Mouse (Mus musculus) neural tube, embryonic 12.5 days (tissue): ENCODE data around the gene Axin2. TPM values are rescaled to one million over a fixed set of nuclear protein-coding genes. Genes with fewer than 3 reads are reported as not detected.

Source experiments
- ATAC-seq: fragments of 200-750 bp; cut with Nextera tagmentation; 2 replicates; pipeline ENCODE4 v1.8.0; 2017; ENCODE audit warnings: low read depth, mild to moderate bottlenecking, moderate TSS enrichment, moderate library complexity; ENCODE audit not compliant: low FRiP score
- H3K27ac ChIP-seq: fragments of 300-500 bp; sonication (generic); 2 replicates; pipeline ENCODE4 v1.5.1; 2016
- H3K27me3 ChIP-seq: fragments of 300-500 bp; sonication (generic); replicated peaks from 2 replicates; pipeline ENCODE4 v1.6.1; 2016; ENCODE audit warnings: mild to moderate bottlenecking
- H3K36me3 ChIP-seq: fragments of 300-500 bp; sonication (generic); 2 replicates; pipeline ENCODE4 v1.6.1; 2016; ENCODE audit warnings: mild to moderate bottlenecking
- H3K4me1 ChIP-seq: fragments of 300-500 bp; sonication (generic); 2 replicates; pipeline ENCODE4 v1.6.1; 2016
- H3K4me2 ChIP-seq: fragments of 300-500 bp; sonication (generic); replicated peaks from 2 replicates; pipeline ENCODE4 v1.6.1; 2016; ENCODE audit warnings: mild to moderate bottlenecking
- H3K4me3 ChIP-seq: fragments of 300-500 bp; sonication (generic); 2 replicates; pipeline ENCODE4 v1.5.1; 2016
- H3K9ac ChIP-seq: fragments of 300-500 bp; sonication (generic); 2 replicates; pipeline ENCODE4 v1.6.1; 2016; ENCODE audit warnings: mild to moderate bottlenecking
- H3K9me3 ChIP-seq: fragments of 300-500 bp; sonication (generic); 2 replicates; pipeline ENCODE4 v1.6.1; 2016; ENCODE audit warnings: mild to moderate bottlenecking
- WGBS: fragments of 180-500 bp; shearing (Covaris S2); methylation state at CpG from one replicate; pipeline ENCODE4 v1.1.7; 2016; 5-methylcytosine and 5-hydroxymethylcytosine counted together
- polyA plus RNA-seq: library from polyadenylated mRNA; unstranded; fragments of >200 nt; fragmentation: Nextera tagmentation; extraction: Ambion mirVana; gene quantifications from 2 replicates; pipeline ENCODE4 v1.2.1, GENCODE M21; 2016

Axin2 gene
- polyA plus RNA-seq, 1 experiment from 2014 or later = 15.4 TPM

DNA sequence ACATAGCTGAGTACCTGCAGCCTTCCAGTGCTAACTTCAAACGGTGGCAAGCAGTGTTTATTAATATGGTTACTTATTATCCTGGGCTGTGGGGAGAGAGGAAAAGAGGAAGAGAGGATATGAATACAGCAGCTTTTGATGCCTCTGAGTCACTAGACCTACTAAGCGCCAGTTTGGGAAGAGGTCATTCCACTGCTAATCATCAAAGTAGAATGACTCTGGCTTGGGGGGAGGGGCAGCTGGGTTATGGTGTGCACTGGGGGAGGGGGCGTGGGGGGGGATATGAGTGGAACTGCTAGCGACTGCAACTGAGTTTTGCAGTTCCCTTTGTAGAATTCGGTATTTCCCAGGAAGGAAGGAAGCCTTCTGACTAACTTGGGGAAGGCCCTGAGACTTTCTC is 4.2 kb downstream of the Axin2 start:
- H3K4me1 ChIP-seq = peaks cover 73% of the 10 kb centered on the region
- H3K9me3 ChIP-seq = no peaks in the 10 kb centered on the region
- H3K27ac ChIP-seq = no peak overlapping the region
- peak overlapping the region; percentile 94 for H3K4me3 ChIP-seq
- H3K27me3 ChIP-seq = no peaks in the 10 kb centered on the region
- WGBS = 2% methylated on average over 5 of the region's 5 CpGs
- no peaks in the 10 kb centered on the region; the same call in 1 of the 2 replicates for H3K36me3 ChIP-seq
- ATAC-seq = no peak
- H3K4me2 ChIP-seq = peak overlapping the region; percentile 93
- peak overlapping the region; percentile 91 for H3K9ac ChIP-seq

DNA sequence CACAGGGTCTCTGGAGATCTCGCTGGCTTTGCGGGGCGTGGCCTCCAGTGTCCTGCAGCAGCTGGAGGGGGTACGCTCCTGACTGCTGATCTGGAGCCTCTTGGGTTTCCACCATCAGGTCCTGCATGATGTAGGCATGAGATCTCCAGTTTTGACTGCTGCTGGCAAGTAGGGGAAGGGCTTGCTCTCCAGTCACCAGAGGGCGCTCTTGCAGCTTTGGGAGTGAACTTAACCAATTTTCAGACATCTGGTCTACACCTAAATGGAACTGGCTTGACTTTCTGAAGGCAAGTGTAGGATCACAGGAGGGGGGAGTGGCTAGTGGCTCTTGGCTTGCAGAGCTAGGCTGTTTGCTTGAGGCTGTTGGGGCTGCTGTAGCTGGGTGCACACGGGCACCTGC is 5.1 kb downstream of the Axin2 start:
- H3K4me1 ChIP-seq = peaks cover 82% of the 10 kb centered on the region
- H3K27me3 ChIP-seq = no peaks in the 10 kb centered on the region
- no peaks in the 10 kb centered on the region; the same call in 1 of the 2 replicates for H3K36me3 ChIP-seq
- peak overlapping the region; percentile 93 for H3K4me2 ChIP-seq
- no peak for ATAC-seq
- H3K4me3 ChIP-seq = peak overlapping the region; percentile 94
- no peaks in the 10 kb centered on the region for H3K9me3 ChIP-seq
- WGBS = 10% methylated on average over 6 of the region's 6 CpGs
- no peak overlapping the region for H3K27ac ChIP-seq
- 0 out of 2 replicates have a peak overlapping the region, but pooled peaks have one; percentile 53 for H3K9ac ChIP-seq

DNA sequence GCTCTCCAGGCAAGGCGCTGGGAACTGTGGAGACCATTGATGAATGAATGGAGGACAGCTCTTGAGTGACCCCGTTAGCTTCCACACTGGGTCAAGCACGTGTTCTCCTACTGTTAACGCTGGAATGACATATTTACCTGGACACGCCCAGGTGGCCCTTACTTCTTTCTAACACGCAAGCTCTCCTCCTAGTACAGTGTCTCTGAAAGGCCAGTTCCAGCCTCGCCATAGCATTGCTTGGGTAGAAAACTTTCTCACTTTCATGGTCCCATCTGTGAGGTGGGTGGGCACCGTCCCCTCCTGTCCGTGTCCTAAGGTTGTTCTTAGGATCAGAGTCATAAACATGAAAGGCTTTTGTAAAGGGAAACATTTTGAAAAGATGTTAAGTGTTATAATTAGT is 5.7 kb downstream of the Axin2 start:
- no peak overlapping the region for H3K27ac ChIP-seq
- 42% methylated on average over 9 of the region's 9 CpGs for WGBS

DNA sequence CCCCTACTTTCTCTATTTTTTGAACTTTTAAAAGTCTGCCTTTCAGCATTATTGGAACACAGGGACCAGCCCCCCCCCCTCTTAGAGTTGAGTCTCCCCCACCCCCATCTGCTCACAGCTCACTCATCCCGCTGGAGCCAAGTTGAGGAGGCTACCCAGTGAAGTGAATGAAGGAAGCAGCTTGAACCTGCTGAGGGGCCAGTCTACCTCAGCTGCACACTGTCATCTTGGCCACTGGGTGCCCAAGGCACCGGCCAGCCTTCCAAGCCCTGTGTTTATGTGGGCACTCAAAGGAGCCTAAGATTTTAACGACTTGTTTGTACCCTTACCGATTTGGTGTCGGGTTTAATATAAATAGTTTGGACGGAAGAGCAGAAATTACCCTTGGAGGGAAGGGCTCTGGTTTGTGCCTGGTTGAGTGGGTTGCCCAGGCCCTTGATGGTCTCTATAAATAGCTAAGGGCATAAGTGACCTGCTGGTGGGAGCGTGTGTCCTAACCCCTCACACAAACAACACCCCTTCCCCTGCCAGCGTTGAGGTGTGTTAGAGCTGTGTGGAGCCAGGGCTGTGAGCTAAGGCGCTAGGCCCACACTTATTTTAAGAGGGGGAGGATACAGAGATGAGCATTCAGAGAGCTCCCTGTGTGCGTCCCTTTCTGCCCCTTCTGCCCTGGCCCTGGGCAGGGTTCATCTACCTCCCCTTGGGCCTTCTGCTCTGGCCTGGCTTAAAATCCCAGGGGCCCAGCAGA is 6.4 kb downstream of the Axin2 start:
- no peak for ATAC-seq
- Histone ChIP-seq H3K36me3 (peaks cover 7% of the 10 kb centered on the region), H3K9me3 (no peaks in the 10 kb centered on the region), H3K27ac (no peak overlapping the region), H3K4me2 (peak overlapping the region; percentile 93), H3K4me1 (peaks cover 95% of the 10 kb centered on the region), H3K4me3 (peak overlapping the region; percentile 21), H3K27me3 (no peaks in the 10 kb centered on the region), H3K9ac (peak overlapping the region; percentile 14)
- 37% methylated on average over 10 of the region's 10 CpGs for WGBS

More for the DNA sequence above, 5.7 kb downstream of the Axin2 start:
- H3K4me3 ChIP-seq = peak overlapping the region; percentile 94
- H3K27me3 ChIP-seq = no peaks in the 10 kb centered on the region
- no peak overlapping the region for H3K9ac ChIP-seq
- H3K36me3 ChIP-seq = peaks cover under 1% of the 10 kb centered on the region
- H3K4me2 ChIP-seq = peak overlapping the region; percentile 93
- ATAC-seq = no peak
- peaks cover 88% of the 10 kb centered on the region for H3K4me1 ChIP-seq
- no peaks in the 10 kb centered on the region for H3K9me3 ChIP-seq

DNA sequence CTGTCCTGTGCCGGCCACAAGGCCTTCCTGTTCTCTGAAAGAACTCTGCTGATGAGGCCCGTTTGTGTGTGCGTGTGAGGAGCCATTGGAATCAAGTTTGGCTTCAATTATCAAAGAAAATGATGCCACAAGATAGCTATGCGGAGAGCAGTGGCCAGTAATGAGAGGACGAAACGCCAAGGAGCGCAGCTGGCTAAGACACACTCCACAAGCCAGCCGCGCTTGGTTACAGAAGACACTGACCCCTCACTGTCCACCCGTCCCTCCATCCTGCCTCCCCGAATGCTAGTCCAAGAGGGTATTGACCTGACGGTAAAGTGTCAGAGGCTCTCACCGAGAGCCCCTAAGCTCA is 6.9 kb downstream of the Axin2 start:
- peaks cover 12% of the 10 kb centered on the region for H3K36me3 ChIP-seq
- no peaks in the 10 kb centered on the region for H3K27me3 ChIP-seq
- H3K4me1 ChIP-seq = peaks cover 93% of the 10 kb centered on the region
- peak overlapping the region; percentile 93 for H3K4me2 ChIP-seq
- peak overlapping the region; percentile 33; the same call in 1 of the 2 replicates for H3K9ac ChIP-seq
- H3K27ac ChIP-seq = no peak overlapping the region
- H3K4me3 ChIP-seq = peak overlapping the region; percentile 21
- no peaks in the 10 kb centered on the region for H3K9me3 ChIP-seq
- no peak for ATAC-seq
- WGBS = 20% methylated on average over 13 of the region's 13 CpGs

DNA sequence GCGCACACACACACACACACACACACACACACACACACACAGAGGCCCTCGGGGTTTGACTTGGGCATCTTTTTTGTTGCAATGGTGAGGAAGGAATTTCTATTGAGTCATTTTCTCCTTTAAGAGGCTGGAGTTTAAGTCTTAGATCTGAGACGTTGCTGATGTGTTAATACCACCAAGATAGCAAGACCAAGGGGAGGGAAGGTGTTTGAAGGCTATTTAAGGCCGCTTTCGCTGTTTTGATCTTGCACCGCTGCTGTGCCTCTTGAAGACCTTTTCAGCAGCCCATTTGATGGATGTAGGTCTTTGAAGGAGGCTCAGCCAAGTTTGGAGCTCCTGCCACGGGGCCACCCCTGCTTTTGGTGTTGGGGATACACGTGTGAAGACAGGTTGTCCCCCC is 7.9 kb downstream of the Axin2 start:
- Histone ChIP-seq H3K4me1 (peaks cover 84% of the 10 kb centered on the region), H3K36me3 (peaks cover 21% of the 10 kb centered on the region), H3K27me3 (no peaks in the 10 kb centered on the region), H3K4me3 (no peak overlapping the region), H3K4me2 (peak overlapping the region; percentile 93), H3K27ac (no peak overlapping the region), H3K9ac (peak overlapping the region; percentile 33; the same call in 1 of the 2 replicates), H3K9me3 (no peaks in the 10 kb centered on the region)
- ATAC-seq = no peak
- WGBS = 20% methylated on average over 8 of the region's 8 CpGs

DNA sequence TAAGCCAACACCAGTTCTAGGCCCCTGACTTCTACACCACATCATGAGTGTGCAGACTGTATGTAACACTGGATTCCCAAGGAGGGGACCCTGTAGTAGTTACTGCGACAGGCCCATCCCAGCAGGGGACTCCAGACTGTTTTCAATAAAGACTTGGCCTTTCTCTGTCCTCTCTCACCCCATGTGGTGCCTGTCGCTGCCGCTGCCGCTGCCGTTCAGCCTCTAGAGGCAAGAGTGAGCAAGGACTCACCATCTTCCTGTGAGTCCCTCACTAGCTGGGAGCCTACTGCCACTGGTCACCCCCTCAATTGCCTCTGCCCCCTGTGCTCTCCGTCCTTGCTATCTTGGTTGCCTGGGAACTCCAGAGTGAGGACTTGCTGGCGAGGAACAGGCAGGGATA is 8.6 kb downstream of the Axin2 start:
- 10% methylated on average over 7 of the region's 7 CpGs for WGBS
- no peak for ATAC-seq
- no peaks in the 10 kb centered on the region for H3K9me3 ChIP-seq
- H3K4me1 ChIP-seq = peaks cover 78% of the 10 kb centered on the region
- H3K4me2 ChIP-seq = peak overlapping the region; percentile 93
- no peak overlapping the region for H3K4me3 ChIP-seq
- H3K27me3 ChIP-seq = no peaks in the 10 kb centered on the region
- H3K9ac ChIP-seq = peak overlapping the region; percentile 21; the same call in 1 of the 2 replicates
- peaks cover 28% of the 10 kb centered on the region for H3K36me3 ChIP-seq
- no peak overlapping the region for H3K27ac ChIP-seq

DNA sequence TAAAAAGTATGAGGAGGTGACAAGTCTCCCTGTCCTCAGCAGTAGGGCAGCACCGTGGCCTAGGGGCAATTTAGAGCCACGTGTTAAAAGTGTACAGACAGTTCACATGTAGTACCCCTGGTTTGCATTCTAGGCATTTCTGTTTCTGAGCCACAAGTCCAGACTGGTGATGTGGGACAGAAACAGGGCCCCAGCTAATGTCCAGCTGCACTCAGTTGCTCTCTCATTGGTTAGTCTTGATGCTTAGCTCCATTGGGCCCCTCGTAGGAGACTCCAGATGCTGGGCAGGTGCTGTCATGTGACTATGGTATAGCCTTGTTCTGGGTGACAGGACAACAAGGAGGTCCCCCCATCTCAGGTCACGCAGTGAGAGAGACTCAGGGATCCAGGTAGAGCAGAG is 9.0 kb downstream of the Axin2 start:
- Histone ChIP-seq H3K27me3 (no peaks in the 10 kb centered on the region), H3K36me3 (peaks cover 32% of the 10 kb centered on the region), H3K4me3 (no peak overlapping the region), H3K4me2 (peak overlapping the region; percentile 93), H3K9ac (0 out of 2 replicates have a peak overlapping the region, but pooled peaks have one; percentile 21), H3K9me3 (no peaks in the 10 kb centered on the region), H3K27ac (no peak overlapping the region), H3K4me1 (peaks cover 78% of the 10 kb centered on the region)
- 30% methylated on average over 4 of the region's 4 CpGs for WGBS
- no peak for ATAC-seq

DNA sequence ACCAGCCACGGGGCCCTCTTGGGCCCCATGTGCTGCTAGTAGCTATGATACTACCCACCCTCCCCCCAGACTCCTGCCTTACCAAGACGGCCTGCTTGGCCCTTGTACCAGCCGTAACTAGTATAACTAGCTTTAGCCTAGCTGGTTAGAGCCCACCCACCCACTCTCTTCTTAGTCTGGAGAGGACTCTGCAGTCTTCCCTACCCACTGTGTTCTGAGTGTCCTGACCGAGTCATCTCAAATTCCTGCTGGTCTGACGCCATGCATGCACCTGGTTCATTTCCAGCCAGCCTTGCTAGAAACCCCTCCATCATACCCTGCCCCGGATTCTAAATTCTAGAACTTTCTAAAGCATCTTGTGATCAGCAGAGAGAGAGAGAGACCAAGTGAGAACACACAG is 9.6 kb downstream of the Axin2 start:
- Histone ChIP-seq H3K4me2 (peak overlapping the region; percentile 93), H3K4me1 (peaks cover 78% of the 10 kb centered on the region), H3K4me3 (no peak overlapping the region; the same call in 1 of the 2 replicates), H3K36me3 (peaks cover 33% of the 10 kb centered on the region), H3K27me3 (no peaks in the 10 kb centered on the region), H3K9ac (no peak overlapping the region; the same call in 1 of the 2 replicates), H3K9me3 (no peaks in the 10 kb centered on the region), H3K27ac (peak overlapping the region; percentile 46; the same call in 1 of the 2 replicates)
- no peak for ATAC-seq
- 59% methylated on average over 6 of the region's 6 CpGs for WGBS

DNA sequence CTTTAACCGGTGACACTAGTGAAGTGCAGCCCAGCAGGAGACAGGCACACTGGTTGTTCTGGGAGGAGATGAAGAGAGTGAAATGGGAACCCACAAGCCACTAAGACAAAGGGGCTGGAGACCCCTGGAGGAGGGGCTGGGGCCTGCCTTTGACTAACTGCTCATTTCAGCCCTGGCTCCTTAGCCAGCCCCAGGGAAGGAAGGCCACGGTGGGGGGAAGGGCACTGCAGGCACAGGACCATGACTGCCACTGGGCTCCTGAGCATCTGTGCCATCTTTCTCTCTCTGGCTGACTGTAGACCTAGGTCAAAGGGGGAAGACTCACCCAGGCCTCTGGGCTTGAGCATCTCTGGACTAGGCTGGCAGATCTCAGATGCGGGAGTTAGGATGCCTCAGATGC is 10.5 kb downstream of the Axin2 start:
- peaks cover 33% of the 10 kb centered on the region for H3K36me3 ChIP-seq
- WGBS = 23% methylated on average over 3 of the region's 3 CpGs

DNA sequence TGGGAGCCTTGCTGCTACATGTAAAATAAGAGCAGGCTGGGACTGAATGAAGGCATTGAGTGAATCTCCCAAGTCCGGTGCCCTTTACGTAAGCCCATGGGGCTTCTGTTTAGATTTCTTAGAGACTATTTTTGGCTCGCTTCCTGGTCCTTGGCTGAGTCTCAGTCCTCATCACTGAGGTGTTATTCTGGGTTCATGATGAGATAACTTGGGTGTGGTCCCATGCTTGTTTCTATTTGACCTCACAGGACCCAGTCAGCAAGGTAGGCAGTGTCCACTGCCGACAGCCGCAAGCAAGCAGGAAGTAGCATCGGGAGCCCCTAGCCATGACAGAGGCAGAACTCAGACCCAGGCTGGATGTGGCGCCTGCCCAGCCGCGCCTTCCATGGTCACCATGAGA is 13.7 kb downstream of the Axin2 start:
- H3K27ac ChIP-seq = no peak overlapping the region
- H3K27me3 ChIP-seq = no peaks in the 10 kb centered on the region
- no peak overlapping the region for H3K4me2 ChIP-seq
- no peaks in the 10 kb centered on the region for H3K9me3 ChIP-seq
- H3K4me1 ChIP-seq = peaks cover 66% of the 10 kb centered on the region
- no peak for ATAC-seq
- H3K4me3 ChIP-seq = no peak overlapping the region
- no peak overlapping the region for H3K9ac ChIP-seq
- WGBS = 75% methylated on average over 9 of the region's 9 CpGs
- H3K36me3 ChIP-seq = peaks cover 51% of the 10 kb centered on the region

More for the DNA sequence above, 10.5 kb downstream of the Axin2 start:
- Histone ChIP-seq H3K4me2 (peak overlapping the region; percentile 93), H3K4me1 (peaks cover 78% of the 10 kb centered on the region), H3K4me3 (no peak overlapping the region), H3K9me3 (no peaks in the 10 kb centered on the region), H3K27ac (peak overlapping the region; percentile 46), H3K9ac (peak overlapping the region; percentile 9; the same call in 1 of the 2 replicates), H3K27me3 (no peaks in the 10 kb centered on the region)
- peak; percentile 62 for ATAC-seq

DNA sequence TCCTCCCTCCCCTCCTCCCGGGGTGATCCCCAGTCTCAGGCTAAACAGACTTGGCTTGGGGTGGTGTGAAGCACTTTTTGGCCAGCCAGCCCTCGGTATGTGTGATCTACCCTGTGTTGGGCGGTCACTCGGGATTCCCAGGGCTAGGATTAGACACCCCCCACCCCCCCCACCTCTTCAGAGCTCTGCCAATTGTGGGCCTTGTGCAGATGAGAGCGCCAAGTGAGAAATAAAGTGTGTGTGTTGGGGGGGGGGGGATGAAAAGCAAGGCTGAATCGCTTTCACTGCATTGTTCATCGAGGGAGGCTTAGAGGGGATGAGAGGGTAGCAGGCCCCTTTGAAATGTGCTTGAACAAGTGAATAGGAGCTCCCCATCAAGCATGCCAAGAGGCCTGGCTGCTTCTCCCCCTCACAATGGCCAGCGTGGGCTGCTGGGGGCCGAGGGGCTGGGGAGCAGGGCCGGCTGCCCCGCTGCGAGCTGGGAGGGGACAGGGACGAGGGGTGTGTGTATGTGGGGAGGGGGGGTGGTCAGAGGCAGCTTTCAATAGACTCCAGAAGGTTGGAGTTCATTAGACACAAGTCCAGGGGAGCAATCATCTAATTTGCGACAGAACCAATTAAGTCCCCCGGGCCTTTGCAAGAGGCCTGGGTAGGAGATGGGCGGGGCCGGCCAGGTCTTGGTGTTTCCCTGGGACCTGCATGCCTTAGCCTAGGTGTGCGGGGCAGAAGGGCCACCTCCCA is 15.1 kb downstream of the Axin2 start:
- peak overlapping the region; percentile 30; the same call in 1 of the 2 replicates for H3K9ac ChIP-seq
- no peak overlapping the region for H3K27ac ChIP-seq
- no peaks in the 10 kb centered on the region for H3K9me3 ChIP-seq
- H3K4me1 ChIP-seq = peaks cover 59% of the 10 kb centered on the region
- ATAC-seq = peak; percentile 82
- no peaks in the 10 kb centered on the region for H3K27me3 ChIP-seq
- H3K4me3 ChIP-seq = no peak overlapping the region
- peaks cover 65% of the 10 kb centered on the region for H3K36me3 ChIP-seq
- WGBS = 24% methylated on average over 18 of the region's 18 CpGs
- peak overlapping the region; percentile 24 for H3K4me2 ChIP-seq
